Mouse (Mus musculus) stomach, embryonic 14.5 days (tissue): ENCODE results near the gene Cyp27a1. TPM values are rescaled to one million over a fixed set of nuclear protein-coding genes. Genes with fewer than 3 reads are reported as not detected.

ENCODE experiments used
- ATAC-seq: fragments of 200-750 bp; cut with Nextera tagmentation; 2 replicates; pipeline ENCODE4 v1.8.0; 2017; ENCODE audit warnings: low read depth, moderate TSS enrichment; ENCODE audit not compliant: insufficient number of reproducible peaks, insufficient read depth, low FRiP score
- H3K27ac ChIP-seq: fragments of 300-500 bp; sonication (generic); 2 replicates; pipeline ENCODE4 v1.5.1; 2014; ENCODE audit warnings: mild to moderate bottlenecking, low read length, moderate library complexity, mixed read lengths
- H3K27me3 ChIP-seq: fragments of 300-500 bp; sonication (generic); 2 replicates; pipeline ENCODE4 v1.6.1; 2014; ENCODE audit warnings: low read length, control low read depth, mixed read lengths; ENCODE audit not compliant: control insufficient read depth, insufficient read depth
- H3K36me3 ChIP-seq: fragments of 300-500 bp; sonication (generic); 2 replicates; pipeline ENCODE4 v1.6.1; 2014; ENCODE audit warnings: mild to moderate bottlenecking, control low read depth, low read length, moderate library complexity, mixed read lengths; ENCODE audit not compliant: control insufficient read depth, insufficient read depth
- H3K4me1 ChIP-seq: fragments of 300-500 bp; sonication (generic); 2 replicates; pipeline ENCODE4 v1.6.1; 2014; ENCODE audit warnings: low read length, control low read depth, mixed read lengths; ENCODE audit not compliant: control insufficient read depth, insufficient read depth
- H3K4me2 ChIP-seq: fragments of 300-500 bp; sonication (generic); replicated peaks from 2 replicates; pipeline ENCODE4 v1.6.1; 2014; ENCODE audit warnings: low read depth, low read length, control low read depth
- H3K4me3 ChIP-seq: fragments of 300-500 bp; sonication (generic); 2 replicates; pipeline ENCODE4 v1.5.1; 2014; ENCODE audit warnings: low read depth, low read length, control low read depth
- H3K9ac ChIP-seq: fragments of 300-500 bp; sonication (generic); replicated peaks from 2 replicates; pipeline ENCODE4 v1.6.1; 2014; ENCODE audit warnings: low read depth, mild to moderate bottlenecking, control low read depth, low read length, moderate library complexity, mixed read lengths
- H3K9me3 ChIP-seq: fragments of 300-500 bp; sonication (generic); 2 replicates; pipeline ENCODE4 v1.6.1; 2016; ENCODE audit warnings: low read depth, low read length, control low read depth; ENCODE audit not compliant: control insufficient read depth
- WGBS: fragments of 180-500 bp; shearing (Covaris S2); extraction: QIAGEN DNeasy Blood & Tissue Kit; methylation state at CpG from one replicate; pipeline ENCODE4 v1.1.7; 2014; 5-methylcytosine and 5-hydroxymethylcytosine counted together
- polyA plus RNA-seq: library from polyadenylated mRNA; unstranded; fragments of >200 nt; fragmentation: Nextera tagmentation; extraction: Ambion mirVana; gene quantifications from 2 replicates; pipeline ENCODE4 v1.2.1, GENCODE M21; 2014

Gene Cyp27a1
- polyA plus RNA-seq, 1 experiment from 2014 or later = 10.6 TPM

DNA sequence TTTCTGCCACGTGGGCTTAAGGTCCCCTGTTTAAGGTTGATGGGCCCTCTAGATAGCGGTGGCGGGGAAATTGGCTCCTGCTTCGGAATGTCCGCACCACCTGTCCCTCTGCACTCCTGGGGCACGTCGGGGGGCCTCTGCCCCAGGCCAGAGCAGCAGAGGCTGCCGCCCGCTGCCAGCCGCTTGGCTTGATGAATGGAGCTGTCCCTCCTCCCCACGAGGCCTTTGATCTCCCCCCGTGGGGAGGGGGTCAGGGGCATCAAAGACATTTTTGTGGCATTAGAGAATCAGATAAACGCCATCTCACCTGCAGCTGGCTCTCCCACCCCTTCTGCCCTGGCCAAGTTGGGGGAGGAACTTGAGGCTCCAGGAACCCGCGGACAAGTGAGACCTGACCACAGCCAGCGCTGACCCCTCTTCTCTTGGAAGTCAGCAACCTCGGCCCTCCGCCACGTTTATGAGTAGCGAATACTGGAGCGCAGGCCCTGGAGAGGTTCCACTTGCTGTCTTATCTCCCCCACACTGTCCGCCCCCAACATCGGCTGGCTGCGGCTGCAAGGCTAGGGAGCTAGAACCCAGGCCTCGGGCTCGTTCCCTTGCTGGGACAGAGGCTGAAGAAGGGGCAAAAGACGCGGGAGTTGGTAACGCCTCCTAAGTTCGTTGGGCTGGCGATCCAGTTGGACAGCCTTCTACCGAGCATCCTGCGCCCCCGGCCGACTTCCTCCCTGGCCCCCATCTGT is 57.5 kb downstream of the Cyp27a1 start:
- peak overlapping the region; percentile 93 for H3K4me2 ChIP-seq
- H3K27ac ChIP-seq = no peak overlapping the region
- H3K36me3 ChIP-seq = no peaks in the 10 kb centered on the region
- no peak for ATAC-seq
- WGBS = 3% methylated on average over 35 of the region's 35 CpGs
- H3K9ac ChIP-seq = no peak overlapping the region
- H3K4me1 ChIP-seq = peaks cover 22% of the 10 kb centered on the region; the same call in 1 of the 2 replicates
- H3K27me3 ChIP-seq = peaks cover 36% of the 10 kb centered on the region
- H3K4me3 ChIP-seq = peak overlapping the region; percentile 43
- H3K9me3 ChIP-seq = no peaks in the 10 kb centered on the region

DNA sequence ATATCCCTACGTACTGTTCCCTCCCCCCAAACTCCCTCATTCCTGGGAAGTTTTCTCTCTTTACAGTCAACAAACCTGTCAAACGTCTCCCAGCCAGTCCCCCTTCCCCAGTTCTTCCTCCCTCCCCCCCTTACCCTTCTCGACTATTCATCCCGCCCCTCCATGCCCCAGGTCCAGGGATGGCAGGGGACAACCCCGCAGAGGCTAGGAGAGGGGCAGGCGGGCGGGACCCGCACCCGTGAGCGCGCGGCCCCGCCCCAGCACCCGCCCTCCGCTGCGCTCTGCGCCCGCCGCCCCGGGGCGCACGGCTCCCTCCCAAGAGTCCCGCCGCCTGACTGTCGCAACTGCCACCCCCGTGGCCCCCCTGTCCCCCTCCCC is 58.1 kb downstream of the Cyp27a1 start:
- Histone ChIP-seq H3K27ac (no peak overlapping the region), H3K4me2 (peak overlapping the region; percentile 93), H3K9me3 (no peaks in the 10 kb centered on the region), H3K4me1 (peaks cover 22% of the 10 kb centered on the region; the same call in 1 of the 2 replicates), H3K4me3 (peak overlapping the region; percentile 43), H3K27me3 (peaks cover 36% of the 10 kb centered on the region), H3K36me3 (no peaks in the 10 kb centered on the region), H3K9ac (no peak overlapping the region)
- WGBS = under 1% methylated on average over 20 of the region's 26 CpGs
- ATAC-seq = no peak

DNA sequence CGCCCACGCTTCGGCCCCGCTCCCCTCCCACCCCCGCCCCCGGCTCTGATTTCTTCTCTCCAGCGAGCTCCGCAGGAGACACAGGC is 58.3 kb downstream of the Cyp27a1 start, which contains the start of gene Wnt6:
Gene Wnt6 (plus strand): TSS at position 48 of the 86 bp plus-strand sequence.
- Histone ChIP-seq H3K4me1 (peaks cover 22% of the 10 kb centered on the region; the same call in 1 of the 2 replicates), H3K27me3 (peaks cover 36% of the 10 kb centered on the region), H3K36me3 (no peaks in the 10 kb centered on the region), H3K27ac (no peak within 1 kb of the TSS), H3K9me3 (no peaks in the 10 kb centered on the region), H3K4me2 (peak within 1 kb of the TSS; percentile 93), H3K4me3 (peak within 1 kb of the TSS; percentile 43), H3K9ac (no peak within 1 kb of the TSS)
- no CpG with 5 or more reads among the region's 8 CpGs for WGBS
- ATAC-seq = no peak

DNA sequence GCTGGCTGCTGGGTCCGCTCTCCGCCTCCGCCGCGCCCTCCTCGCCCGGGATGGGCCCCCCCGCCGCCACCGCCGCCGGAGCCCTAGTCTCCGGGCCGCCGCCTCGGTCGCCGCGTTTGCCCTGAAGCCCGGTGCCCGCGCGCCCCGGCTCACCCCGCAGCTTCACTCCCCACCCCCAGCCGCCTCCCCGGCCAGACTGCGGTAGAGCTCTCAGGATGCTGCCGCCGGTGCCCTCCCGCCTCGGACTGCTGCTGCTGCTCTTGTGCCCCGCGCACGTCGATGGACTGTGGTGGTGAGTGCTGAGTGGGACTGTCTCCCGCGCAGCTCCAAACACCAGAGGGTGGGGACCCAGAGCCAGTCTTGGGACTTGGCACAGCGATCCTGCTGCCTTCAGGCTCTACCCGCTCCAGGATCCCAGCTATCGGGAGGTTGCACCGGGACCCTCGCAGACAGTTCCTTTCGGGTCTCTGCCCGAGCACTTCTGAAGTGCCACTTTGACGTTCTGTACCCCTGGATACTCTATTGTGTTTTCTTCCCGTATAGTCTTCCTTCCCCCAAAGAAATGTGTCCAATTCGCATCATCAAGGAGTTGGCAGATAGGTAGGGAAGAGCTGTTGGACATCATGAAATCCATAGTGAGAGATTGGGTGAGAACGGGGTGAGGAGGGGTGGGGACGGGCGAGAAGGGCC is 58.7 kb downstream of the Cyp27a1 start:
- Histone ChIP-seq H3K27me3 (peaks cover 36% of the 10 kb centered on the region), H3K4me1 (peaks cover 22% of the 10 kb centered on the region; the same call in 1 of the 2 replicates), H3K4me3 (peak overlapping the region; percentile 43), H3K36me3 (no peaks in the 10 kb centered on the region), H3K4me2 (peak overlapping the region; percentile 93), H3K9me3 (no peaks in the 10 kb centered on the region), H3K27ac (no peak overlapping the region), H3K9ac (no peak overlapping the region)
- no peak for ATAC-seq
- WGBS = under 1% methylated on average over 26 of the region's 51 CpGs

DNA sequence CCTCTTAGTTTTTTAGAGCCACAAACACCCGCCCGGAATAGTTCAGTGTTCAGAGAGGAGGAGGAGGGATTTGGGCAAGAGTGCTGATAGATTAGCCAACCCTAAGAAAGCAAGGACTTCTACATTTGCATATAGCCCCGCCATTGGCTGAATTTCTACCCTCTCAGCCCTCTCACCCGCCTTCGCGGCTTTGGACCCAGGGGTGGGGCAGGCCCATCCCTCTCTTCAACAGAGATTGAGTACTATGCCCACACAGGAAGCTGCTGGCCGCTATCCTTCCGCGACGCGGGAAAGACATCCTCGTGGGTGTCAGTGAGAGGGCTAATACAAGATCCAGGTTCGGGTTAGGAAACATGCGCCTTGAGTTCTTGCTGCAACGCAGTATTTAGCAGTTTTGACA is 59.8 kb downstream of the Cyp27a1 start:
- H3K9me3 ChIP-seq = no peaks in the 10 kb centered on the region
- H3K4me3 ChIP-seq = peak overlapping the region; percentile 43; the same call in 1 of the 2 replicates
- 0% methylated on average over 15 of the region's 15 CpGs for WGBS
- H3K9ac ChIP-seq = no peak overlapping the region
- peak overlapping the region; percentile 93 for H3K4me2 ChIP-seq
- peaks cover 36% of the 10 kb centered on the region for H3K27me3 ChIP-seq
- H3K36me3 ChIP-seq = no peaks in the 10 kb centered on the region
- peak; percentile 90 for ATAC-seq
- peaks cover 22% of the 10 kb centered on the region; the same call in 1 of the 2 replicates for H3K4me1 ChIP-seq
- no peak overlapping the region for H3K27ac ChIP-seq

DNA sequence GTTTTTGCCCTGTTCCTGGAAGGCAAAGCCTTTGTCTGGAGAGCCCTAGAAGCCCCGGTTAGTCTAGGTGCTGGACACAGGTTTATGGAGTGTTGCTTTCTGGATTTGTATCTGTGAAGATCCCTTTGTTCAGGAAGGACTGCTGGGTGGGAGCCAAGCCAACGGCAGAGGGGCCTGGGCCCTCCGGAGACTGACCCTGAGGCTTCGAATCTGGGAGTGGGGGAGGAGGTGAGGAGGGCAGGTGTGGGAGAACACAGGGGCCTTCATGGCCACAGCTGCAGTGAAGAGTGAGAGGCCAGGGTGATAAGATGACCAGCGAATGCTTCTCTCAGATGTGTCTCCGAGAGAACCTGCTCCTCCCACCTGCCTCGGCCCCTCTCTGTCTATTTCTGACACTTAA is 60.7 kb downstream of the Cyp27a1 start:
- Histone ChIP-seq H3K4me3 (no peak overlapping the region), H3K4me2 (no peak overlapping the region), H3K4me1 (peaks cover 22% of the 10 kb centered on the region; the same call in 1 of the 2 replicates), H3K27ac (no peak overlapping the region), H3K36me3 (no peaks in the 10 kb centered on the region), H3K9ac (no peak overlapping the region), H3K27me3 (peaks cover 39% of the 10 kb centered on the region), H3K9me3 (no peaks in the 10 kb centered on the region)
- 24% methylated on average over 7 of the region's 7 CpGs for WGBS
- no peak for ATAC-seq

DNA sequence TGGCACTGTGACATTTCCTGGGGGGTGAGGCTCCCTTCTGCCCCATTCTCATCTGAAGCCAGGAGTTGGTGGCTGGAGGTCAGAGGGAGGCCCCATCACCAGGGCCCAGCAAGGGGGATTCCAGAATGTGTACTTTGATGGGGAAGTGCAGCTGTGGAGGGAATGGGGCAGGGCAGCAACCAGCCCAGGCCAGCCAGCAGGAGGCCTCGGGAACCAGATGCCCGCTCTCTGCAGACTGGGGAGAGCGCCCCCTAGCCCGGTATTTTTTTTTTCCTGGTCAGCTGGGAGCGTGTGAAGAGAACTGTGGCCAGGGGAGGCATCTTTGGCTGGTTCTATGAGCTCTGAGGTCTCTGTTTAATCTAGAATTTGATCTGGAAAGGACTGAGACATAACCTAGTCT is 62.4 kb downstream of the Cyp27a1 start:
- Histone ChIP-seq H3K4me3 (no peak overlapping the region), H3K27ac (no peak overlapping the region), H3K4me1 (peaks cover 14% of the 10 kb centered on the region; the same call in 1 of the 2 replicates), H3K36me3 (no peaks in the 10 kb centered on the region), H3K9me3 (no peaks in the 10 kb centered on the region), H3K4me2 (no peak overlapping the region), H3K27me3 (peaks cover 30% of the 10 kb centered on the region), H3K9ac (no peak overlapping the region)
- ATAC-seq = no peak
- WGBS = 20% methylated on average over 5 of the region's 5 CpGs

DNA sequence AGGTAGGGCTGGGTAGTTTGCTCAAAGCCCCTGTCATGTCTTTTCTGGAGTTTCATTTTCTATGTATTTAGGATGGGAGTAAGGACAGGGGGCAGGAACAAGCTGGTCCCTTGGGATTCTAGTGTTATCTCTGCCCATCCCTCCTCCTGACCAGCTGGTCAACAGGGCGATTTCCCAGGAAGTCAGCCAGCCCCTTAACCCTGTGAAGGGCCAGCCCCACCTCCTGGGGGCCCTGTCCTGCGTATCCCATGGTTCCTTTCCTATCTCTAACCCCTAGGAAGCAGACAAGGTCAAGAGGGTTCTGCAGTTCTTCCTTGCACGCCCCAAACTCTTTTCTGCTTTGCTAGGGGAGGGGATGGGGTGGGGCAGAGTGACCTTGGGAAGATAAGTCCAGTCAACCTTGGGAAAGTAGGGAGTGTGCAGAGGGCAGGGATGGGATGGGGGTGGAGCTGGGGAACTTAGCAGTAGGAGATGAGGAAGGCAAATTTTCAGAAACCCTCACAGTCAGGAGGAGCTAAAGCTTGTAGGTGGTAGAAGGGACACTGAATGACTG is 65.6 kb downstream of the Cyp27a1 start:
- 41% methylated on average over 3 of the region's 3 CpGs for WGBS
- ATAC-seq = no peak
- Histone ChIP-seq H3K4me2 (no peak overlapping the region), H3K9ac (no peak overlapping the region), H3K9me3 (no peaks in the 10 kb centered on the region), H3K27me3 (peaks cover 43% of the 10 kb centered on the region), H3K36me3 (no peaks in the 10 kb centered on the region), H3K4me1 (no peaks in the 10 kb centered on the region; the same call in 1 of the 2 replicates), H3K27ac (no peak overlapping the region), H3K4me3 (no peak overlapping the region)
